Mouse (Mus musculus) lung, postnatal 14 days (tissue): Measurements from ENCODE around the gene Coa5.

Experiments
- DNase-seq: peaks from one replicate; pipeline ENCODE4 v3.0.0; 2021

Coa5 gene

GRCm38 (mm10) chr1:37428911-37429310 lies 992 bp downstream of the Coa5 start:
- DNase-seq = no peak

GRCm38 (mm10) chr1:37427144-37427875 lies 2.6 kb downstream of the Coa5 start:
- DNase-seq = no peak

GRCm38 (mm10) chr1:37419420-37419819 lies 10.5 kb downstream of the Coa5 start:
- DNase-seq = peak; percentile 61

- DNase-seq = no peak
Observed at GRCm38 (mm10) chr1:37415394-37415793, 14.5 kb downstream of the Coa5 start.

- DNase-seq = no peak
Observed at GRCm38 (mm10) chr1:37409647-37410046, 20.3 kb downstream of the Coa5 start.

GRCm38 (mm10) chr1:37408678-37409077 lies 21.2 kb downstream of the Coa5 start:
- no peak for DNase-seq

GRCm38 (mm10) chr1:37408059-37408458 lies 21.8 kb downstream of the Coa5 start:
- DNase-seq = no peak

- no peak for DNase-seq
Observed at GRCm38 (mm10) chr1:37407228-37407627, 22.7 kb downstream of the Coa5 start.

GRCm38 (mm10) chr1:37405137-37405536 lies 24.8 kb downstream of the Coa5 start:
- DNase-seq = no peak

- DNase-seq = peak; percentile 74
Observed at GRCm38 (mm10) chr1:37401687-37402086, 28.2 kb downstream of the Coa5 start.

- DNase-seq = no peak
Observed at GRCm38 (mm10) chr1:37399734-37400133, 30.2 kb downstream of the Coa5 start.

GRCm38 (mm10) chr1:37398961-37399360 lies 30.9 kb downstream of the Coa5 start:
- no peak for DNase-seq

- DNase-seq = no peak
Observed at GRCm38 (mm10) chr1:37396481-37396880, 33.4 kb downstream of the Coa5 start.

GRCm38 (mm10) chr1:37393174-37393573 lies 36.7 kb downstream of the Coa5 start:
- no peak for DNase-seq

GRCm38 (mm10) chr1:37386448-37386971 lies 43.4 kb downstream of the Coa5 start:
- DNase-seq = no peak

GRCm38 (mm10) chr1:37384304-37384703 lies 45.6 kb downstream of the Coa5 start:
- no peak for DNase-seq

GRCm38 (mm10) chr1:37380913-37381312 lies 49.0 kb downstream of the Coa5 start:
- DNase-seq = no peak

- DNase-seq = no peak
Observed at GRCm38 (mm10) chr1:37379536-37379935, 50.4 kb downstream of the Coa5 start.

GRCm38 (mm10) chr1:37378095-37378494 lies 51.8 kb downstream of the Coa5 start:
- DNase-seq = no peak

- no peak for DNase-seq
Observed at GRCm38 (mm10) chr1:37376751-37377150, 53.2 kb downstream of the Coa5 start.

- DNase-seq = no peak
Observed at GRCm38 (mm10) chr1:37376177-37376576, 53.7 kb downstream of the Coa5 start.

GRCm38 (mm10) chr1:37368768-37369385 lies 61.0 kb downstream of the Coa5 start:
- no peak for DNase-seq

GRCm38 (mm10) chr1:37368125-37368524 lies 61.8 kb downstream of the Coa5 start:
- DNase-seq = no peak
